Mouse (Mus musculus) spleen, postnatal 10 days (tissue): ENCODE data around the gene Accsl.
A peak's percentile ranks its signal among the peaks of the same experiment; 100 is the strongest.

Experiments used
- DNase-seq, 2 experiments: peaks; one replicate each; pipeline ENCODE4 v3.0.0; 2021 to 2022; ENCODE audit warnings: low spot score in 2 of 2

Accsl gene

GRCm38 (mm10) chr2:93874606-93875005 is 5.6 kb upstream of the Accsl start:
- no peak for DNase-seq

GRCm38 (mm10) chr2:93874227-93874514 is 5.2 kb upstream of the Accsl start:
- no peak for DNase-seq

GRCm38 (mm10) chr2:93873449-93874226 is 4.7 kb upstream of the Accsl start:
- no peak for DNase-seq

- no peak for DNase-seq
Measured at GRCm38 (mm10) chr2:93872257-93872656, 3.3 kb upstream of the Accsl start.

GRCm38 (mm10) chr2:93871411-93871925 is 2.5 kb upstream of the Accsl start:
- no peak for DNase-seq

- DNase-seq = peak in 1 of 2 experiments; percentile 55
Measured at GRCm38 (mm10) chr2:93870842-93871241, 1.9 kb upstream of the Accsl start.

- no peak for DNase-seq
Measured at GRCm38 (mm10) chr2:93868566-93868965, 391 bp downstream of the Accsl start.

GRCm38 (mm10) chr2:93863229-93863628 is 5.7 kb downstream of the Accsl start:
- DNase-seq = no peak

GRCm38 (mm10) chr2:93858845-93859244 is 10.1 kb downstream of the Accsl start:
- no peak for DNase-seq

GRCm38 (mm10) chr2:93851303-93851702 is 17.7 kb downstream of the Accsl start:
- no peak for DNase-seq

GRCm38 (mm10) chr2:93850317-93850944 is 18.5 kb downstream of the Accsl start:
- peak in 1 of 2 experiments; percentile 20 for DNase-seq

- peak; percentile 34 to 53 for DNase-seq
Measured at GRCm38 (mm10) chr2:93849505-93850089, 19.4 kb downstream of the Accsl start, which contains the start of gene Accs. Gene Accs (minus strand): TSS chr2:93849943.

GRCm38 (mm10) chr2:93841349-93841748 is 27.6 kb downstream of the Accsl start:
- no peak for DNase-seq

GRCm38 (mm10) chr2:93840109-93840508 is 28.8 kb downstream of the Accsl start:
- DNase-seq = no peak

- no peak for DNase-seq
Measured at GRCm38 (mm10) chr2:93838931-93839330, 30.0 kb downstream of the Accsl start.

- no peak for DNase-seq
Measured at GRCm38 (mm10) chr2:93836232-93836785, 32.6 kb downstream of the Accsl start.

GRCm38 (mm10) chr2:93835596-93835995 is 33.4 kb downstream of the Accsl start:
- DNase-seq = no peak

GRCm38 (mm10) chr2:93823519-93823918 is 45.4 kb downstream of the Accsl start:
- DNase-seq = peak; percentile 23 to 72

- peak; percentile 91 to 92 for DNase-seq
Measured at GRCm38 (mm10) chr2:93822045-93822749, 46.8 kb downstream of the Accsl start, which contains the start of gene Ext2. Gene Ext2 (minus strand): TSS chr2:93822568.

- DNase-seq = no peak
Measured at GRCm38 (mm10) chr2:93817791-93818190, 51.2 kb downstream of the Accsl start.

- DNase-seq = no peak
Measured at GRCm38 (mm10) chr2:93813343-93813742, 55.6 kb downstream of the Accsl start.

- DNase-seq = peak; percentile 54 to 85
Measured at GRCm38 (mm10) chr2:93811812-93812211, 57.1 kb downstream of the Accsl start.
